Mouse (Mus musculus): ENCODE measurements around the gene Kif1a.

Kif1a gene

GRCm38 (mm10) chr1:93101571-93102061 lies at the start of gene Kif1a:
Gene Kif1a, minus strand, starts transcription at chr1:93101951.
- in situ Hi-C loops (cut with MboI; ENCODE audit: low sequenced_read_pairs) = no loop called here

GRCm38 (mm10) chr1:93150907-93151661 lies 49.3 kb upstream of the Kif1a start:
- in situ Hi-C loops (cut with MboI; ENCODE audit: low sequenced_read_pairs) = no loop called here

DNA sequence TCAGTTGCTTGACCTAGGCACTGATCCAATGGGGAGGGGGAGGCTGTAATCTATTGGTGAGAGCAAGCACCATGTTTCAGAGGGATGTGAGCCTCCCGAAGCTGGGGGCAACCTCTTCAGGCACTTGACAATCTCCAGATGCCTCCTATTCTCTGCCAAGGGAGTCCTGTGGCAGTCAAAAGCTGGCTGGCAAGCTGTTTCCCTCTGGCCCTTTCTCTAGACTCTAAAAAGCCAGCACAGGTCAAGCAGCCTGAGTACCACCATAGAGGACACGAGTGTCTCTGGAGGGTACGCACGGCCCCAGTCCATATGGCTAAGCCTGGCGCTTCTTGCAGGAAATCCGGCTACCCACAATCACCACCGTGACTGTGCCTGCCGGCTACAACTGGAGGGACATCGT lies 42.4 kb upstream of the Kif1a start:
- in situ Hi-C loops (cut with MboI; ENCODE audit: low sequenced_read_pairs) = no loop called here

GRCm38 (mm10) chr1:93142871-93143270 lies 41.1 kb upstream of the Kif1a start:
- in situ Hi-C loops (cut with MboI; ENCODE audit: low sequenced_read_pairs) = no loop called here

DNA sequence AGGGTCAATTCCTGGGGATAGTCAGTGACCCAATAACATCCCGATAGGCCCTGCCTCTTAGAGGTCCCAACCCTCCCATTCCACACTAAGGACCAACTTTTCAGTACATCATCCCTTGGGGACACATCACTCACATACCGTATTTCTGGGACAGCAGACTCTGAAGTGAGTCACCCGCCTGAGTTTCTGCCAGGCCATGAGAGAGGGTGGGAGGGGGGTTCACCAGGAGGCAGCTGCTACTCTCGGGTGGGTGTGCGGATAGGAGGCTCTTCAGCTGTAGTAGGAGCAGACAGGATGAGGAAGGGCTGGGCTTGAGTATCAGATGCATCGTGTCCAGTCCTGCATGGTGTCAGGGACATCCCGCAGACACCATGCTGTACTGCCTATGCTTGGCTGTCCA lies 38.0 kb upstream of the Kif1a start:
- in situ Hi-C loops (cut with MboI; ENCODE audit: low sequenced_read_pairs) = no loop called here

GRCm38 (mm10) chr1:93138534-93138933 lies 36.8 kb upstream of the Kif1a start:
- in situ Hi-C loops (cut with MboI; ENCODE audit: low sequenced_read_pairs) = no loop called here

DNA sequence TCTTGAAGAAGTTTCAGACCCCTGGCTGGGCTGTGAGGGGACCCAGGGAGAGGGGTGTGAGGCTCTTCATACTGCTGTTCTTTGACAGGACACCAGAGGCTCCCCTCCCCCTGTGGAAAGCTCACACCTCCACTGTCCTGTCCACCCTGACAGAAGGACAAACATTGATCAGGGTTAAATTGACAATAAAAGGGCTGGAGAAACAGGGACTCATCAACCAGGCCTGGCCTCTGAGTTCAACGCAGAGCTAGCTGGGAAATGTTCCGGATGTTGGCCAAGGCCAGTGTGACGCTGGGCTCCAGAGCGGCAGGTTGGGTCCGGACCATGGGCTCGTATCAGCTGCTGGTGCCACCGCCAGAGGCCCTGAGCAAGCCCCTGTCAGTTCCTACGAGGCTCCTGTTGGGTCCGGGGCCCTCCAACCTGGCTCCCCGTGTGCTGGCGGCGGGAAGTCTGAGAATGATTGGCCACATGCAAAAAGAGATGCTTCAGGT lies 33.3 kb upstream of the Kif1a start, which contains the start of gene Agxt:
TSS of gene Agxt (plus strand) at position 205 of the 491 bp plus-strand sequence.
- in situ Hi-C loops (cut with MboI; ENCODE audit: low sequenced_read_pairs) = no loop called here

DNA sequence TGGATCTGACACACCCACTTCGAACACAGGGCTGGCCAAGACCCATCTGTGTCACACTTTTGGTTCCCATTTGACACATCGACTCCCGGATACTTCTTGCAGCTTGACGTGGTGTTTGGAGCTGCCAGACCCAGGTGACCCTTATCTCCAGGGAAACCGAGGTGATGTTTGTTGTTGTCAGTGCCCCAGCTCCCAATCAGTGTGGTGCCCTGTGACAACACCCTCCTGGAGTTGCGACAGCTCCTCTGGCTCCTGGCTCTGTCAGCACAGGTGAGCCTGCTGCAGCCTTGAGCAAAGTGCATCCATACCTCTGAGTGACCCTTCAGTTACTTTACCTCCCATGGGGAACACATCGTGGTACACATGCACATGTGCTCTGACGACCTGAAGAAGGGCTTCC lies 30.9 kb upstream of the Kif1a start:
- in situ Hi-C loops (cut with MboI; ENCODE audit: low sequenced_read_pairs) = no loop called here

GRCm38 (mm10) chr1:93130242-93130983 lies 28.7 kb upstream of the Kif1a start:
- in situ Hi-C loops (cut with MboI; ENCODE audit: low sequenced_read_pairs) = no loop called here

DNA sequence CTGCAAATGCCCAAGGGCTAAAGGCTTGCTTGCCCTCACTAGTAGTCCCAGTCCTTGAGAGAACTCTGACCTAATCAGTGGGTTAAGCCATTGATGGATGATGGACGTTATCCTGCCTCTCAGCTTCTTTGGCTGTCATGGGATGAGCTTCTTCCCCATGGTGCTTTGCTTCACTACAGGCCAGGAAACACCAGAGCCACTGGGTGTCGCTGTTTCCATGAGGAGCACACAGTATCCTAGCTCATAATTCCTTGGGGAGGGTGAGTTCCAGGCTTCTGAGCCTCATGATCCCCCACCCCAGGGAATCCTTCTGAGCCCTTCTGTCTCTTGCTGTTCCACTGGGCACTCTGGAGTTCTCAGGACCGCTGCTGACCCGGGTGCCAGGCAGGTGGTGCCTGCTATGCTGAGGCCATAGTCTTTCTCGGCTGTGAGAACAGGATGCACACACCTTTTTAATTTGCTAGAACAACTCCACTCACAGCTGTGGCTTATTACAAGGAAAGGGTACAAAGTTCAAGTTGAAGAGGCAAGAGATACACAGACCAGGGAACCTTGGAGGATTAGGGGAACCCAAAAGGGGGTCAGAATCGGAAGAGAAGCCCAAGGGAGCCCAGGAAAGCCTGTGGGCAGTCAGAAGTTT lies 27.1 kb upstream of the Kif1a start:
- in situ Hi-C loops (cut with MboI; ENCODE audit: low sequenced_read_pairs) = no loop called here

DNA sequence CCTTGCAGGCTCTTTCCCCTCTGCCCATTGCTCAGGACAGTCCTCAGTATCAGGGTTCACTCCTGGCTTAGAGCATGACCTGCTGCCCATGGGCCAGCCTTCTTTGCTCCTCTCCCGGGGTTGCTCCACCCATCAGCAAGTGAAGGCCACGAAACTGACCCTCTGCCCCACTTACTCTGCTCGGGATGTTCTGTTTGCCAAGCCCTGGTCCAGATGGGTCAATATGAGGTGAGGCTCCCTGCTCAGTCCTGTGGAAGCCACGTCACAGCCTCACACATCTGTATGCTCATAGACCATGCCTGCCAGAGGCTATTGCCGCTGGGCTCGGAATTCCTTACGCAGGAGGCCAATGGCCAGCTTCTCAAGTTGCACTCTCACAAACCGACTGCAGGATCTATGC lies 26.5 kb upstream of the Kif1a start:
- in situ Hi-C loops (cut with MboI; ENCODE audit: low sequenced_read_pairs) = no loop called here

DNA sequence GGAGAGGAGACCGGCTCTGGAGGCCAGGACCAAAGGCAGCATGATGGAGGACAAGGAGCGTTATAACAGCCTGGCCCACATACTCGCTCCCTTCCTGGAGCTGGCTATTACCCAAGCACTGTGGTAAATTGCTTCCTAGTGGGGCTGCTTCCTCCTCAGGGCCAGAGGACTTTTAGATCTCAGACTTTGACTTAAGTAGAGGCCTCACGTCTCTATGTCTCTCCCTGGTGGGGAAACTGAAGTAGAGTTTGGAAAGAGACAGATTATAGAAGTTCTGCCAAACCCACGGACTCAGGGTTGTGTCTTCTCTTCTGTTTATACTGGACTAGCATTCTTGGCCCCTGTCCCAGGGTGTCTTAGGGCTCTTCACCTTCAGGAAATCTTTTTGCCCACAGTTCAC lies 23.5 kb upstream of the Kif1a start:
- in situ Hi-C loops (cut with MboI; ENCODE audit: low sequenced_read_pairs) = no loop called here

- in situ Hi-C loops (cut with MboI; ENCODE audit: low sequenced_read_pairs) = no loop called here
These were observed 22.3 kb upstream of the Kif1a start for GRCm38 (mm10) chr1:93124066-93124465.

DNA sequence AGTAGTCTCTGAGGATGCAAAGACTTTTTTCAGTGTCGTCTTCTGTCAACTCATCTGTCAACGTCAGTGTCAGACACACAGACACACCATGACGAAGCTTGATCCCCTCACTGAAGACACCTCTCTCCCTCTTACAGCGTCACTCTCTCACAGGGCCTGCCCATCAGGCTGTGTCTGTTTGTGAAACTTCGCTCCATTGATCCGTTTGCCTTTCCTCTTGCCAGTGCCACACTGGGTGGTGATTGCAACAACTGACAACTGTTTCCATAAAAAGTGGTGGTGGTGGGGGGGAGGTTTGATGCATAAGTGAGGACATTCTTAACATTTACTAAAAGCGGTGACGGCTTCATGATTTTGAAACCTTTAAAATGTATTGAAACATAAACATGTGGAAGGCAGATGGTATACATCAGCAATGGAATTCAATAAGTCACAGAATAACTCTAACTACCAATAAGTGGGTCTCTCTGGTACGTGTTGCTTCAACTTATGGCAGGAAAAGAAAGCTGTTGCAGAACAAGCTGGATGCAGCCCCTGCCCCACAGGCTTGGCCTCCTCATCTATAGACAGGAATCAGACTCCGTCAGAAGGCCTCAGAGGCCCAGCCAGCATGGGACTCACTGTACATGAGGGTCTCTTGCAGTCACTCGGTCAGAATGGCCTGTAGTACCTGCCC lies 21.6 kb upstream of the Kif1a start:
- in situ Hi-C loops (cut with MboI; ENCODE audit: low sequenced_read_pairs) = no loop called here

- in situ Hi-C loops (cut with MboI; ENCODE audit: low sequenced_read_pairs) = no loop called here
These were observed 17.1 kb upstream of the Kif1a start for GRCm38 (mm10) chr1:93118816-93119215.

DNA sequence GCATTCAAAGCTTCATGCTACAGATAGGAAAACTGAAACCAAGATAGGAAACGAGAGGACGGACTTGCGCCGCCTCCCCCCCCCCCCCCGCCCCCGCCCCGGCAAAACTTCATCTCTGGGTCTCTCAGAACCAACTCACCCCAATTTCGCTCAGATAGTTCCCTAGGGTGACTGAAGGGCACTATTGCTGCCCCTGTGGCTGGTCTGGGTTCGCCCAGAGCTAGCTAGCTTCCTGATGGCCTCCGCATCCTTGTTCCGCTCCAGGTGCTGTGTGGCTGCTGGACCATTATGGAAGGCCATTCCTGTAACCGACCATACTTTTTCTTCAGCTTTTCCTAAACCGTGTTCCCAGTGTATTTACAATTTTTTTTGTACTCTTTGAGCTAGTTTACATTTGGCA lies 13.7 kb upstream of the Kif1a start:
- in situ Hi-C loops (cut with MboI; ENCODE audit: low sequenced_read_pairs) = no loop called here

GRCm38 (mm10) chr1:93114713-93115463 lies 13.1 kb upstream of the Kif1a start:
- in situ Hi-C loops (cut with MboI; ENCODE audit: low sequenced_read_pairs) = no loop called here

- in situ Hi-C loops (cut with MboI; ENCODE audit: low sequenced_read_pairs) = no loop called here
These were observed 949 bp upstream of the Kif1a start for GRCm38 (mm10) chr1:93102700-93103099.

GRCm38 (mm10) chr1:93100576-93101491 lies 917 bp downstream of the Kif1a start:
- in situ Hi-C loops (cut with MboI; ENCODE audit: low sequenced_read_pairs) = no loop called here
